Mouse (Mus musculus): ENCODE results near the gene Rfk. TPM values are rescaled to one million over a fixed set of nuclear protein-coding genes. Genes with fewer than 3 reads are reported as not detected.

Gene Rfk
- total and polyA plus RNA-seq, 3 experiments: 50.6 to 74.9 (median 73.6) TPM

GRCm38 (mm10) chr19:17400571-17400970 lies 6.7 kb downstream of the Rfk start:
- H3K79me2 ChIP-seq (replicated peaks; ENCODE audit: control insufficient read depth, insufficient read depth, low read length): no peaks in the 10 kb centered on the region
- H3K36me3 ChIP-seq (ENCODE audit: control insufficient read depth, insufficient read depth, low read length): peaks cover 21% of the 10 kb centered on the region
- H3K27ac ChIP-seq: no peak overlapping the region
- WGBS: 40% methylated on average over 4 of the region's 4 CpGs
- H3K9ac ChIP-seq (ENCODE audit: low read depth, low read length): no peak overlapping the region
- DNase-seq: no peak
- peaks cover 5% of the 10 kb centered on the region for H3K4me1 ChIP-seq (ENCODE audit: control insufficient read depth, insufficient read depth, low read length)
- H3K27me3 ChIP-seq (ENCODE audit: control insufficient read depth, insufficient read depth, low read length): no peaks in the 10 kb centered on the region
- H3K4me3 ChIP-seq: no peak overlapping the region
- intact Hi-C loops (cut with DNase I): no loop called here
- TF ChIP-seq EP300 (IDR thresholded peaks at IDR 0.05; ENCODE audit: insufficient read depth, low read depth, low read length) (no peak), CTCF (IDR thresholded peaks at IDR 0.05) (no peak), POLR2A (IDR thresholded peaks at IDR 0.05; ENCODE audit: insufficient read depth, low read depth, low read length) (no peak)

- Histone ChIP-seq H3K79me2 (replicated peaks; ENCODE audit: control insufficient read depth, insufficient read depth, low read length) (no peaks in the 10 kb centered on the region), H3K27ac (no peak overlapping the region), H3K36me3 (ENCODE audit: control insufficient read depth, insufficient read depth, low read length) (peaks cover 13% of the 10 kb centered on the region), H3K4me1 (ENCODE audit: control insufficient read depth, insufficient read depth, low read length) (0 out of 2 replicates have a peak, but pooled peaks cover 1% of the 10 kb centered on the region), H3K9ac (ENCODE audit: low read depth, low read length) (no peak overlapping the region), H3K4me3 (no peak overlapping the region), H3K27me3 (ENCODE audit: control insufficient read depth, insufficient read depth, low read length) (no peaks in the 10 kb centered on the region)
- 91% methylated on average over 4 of the region's 4 CpGs for WGBS
- TF ChIP-seq CTCF (IDR thresholded peaks at IDR 0.05) (no peak), EP300 (IDR thresholded peaks at IDR 0.05; ENCODE audit: insufficient read depth, low read depth, low read length) (no peak), POLR2A (IDR thresholded peaks at IDR 0.05; ENCODE audit: insufficient read depth, low read depth, low read length) (no peak)
- intact Hi-C loops (cut with DNase I): no loop called here
- DNase-seq: no peak
Observed at GRCm38 (mm10) chr19:17403175-17403574, 9.3 kb downstream of the Rfk start.

DNA sequence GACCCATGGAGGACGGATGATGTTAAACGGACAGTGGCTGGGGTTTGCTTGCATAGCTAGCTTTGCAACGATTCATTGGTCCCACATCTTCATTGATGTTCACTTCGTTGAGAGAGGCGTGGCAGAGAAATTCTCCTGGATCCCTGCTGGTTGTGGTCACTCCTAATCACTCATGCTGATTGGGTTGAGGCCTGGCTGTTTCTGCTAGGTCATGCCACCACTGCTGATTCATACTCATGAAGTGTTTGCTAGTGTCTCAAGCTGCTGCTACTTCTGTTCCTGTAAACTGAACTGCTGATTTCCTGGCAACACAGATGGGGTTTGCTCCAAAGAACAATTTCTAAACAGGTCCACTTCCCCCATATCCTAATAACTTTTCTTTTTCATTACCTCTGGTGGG lies 13.0 kb downstream of the Rfk start:
- WGBS: 92% methylated on average over 5 of the region's 5 CpGs
- intact Hi-C loops (cut with DNase I): no loop called here
- DNase-seq: no peak

GRCm38 (mm10) chr19:17408591-17408990 lies 14.7 kb downstream of the Rfk start:
- intact Hi-C loops (cut with DNase I): no loop called here
- no peak for DNase-seq
- TF ChIP-seq POLR2A (IDR thresholded peaks at IDR 0.05; ENCODE audit: insufficient read depth, low read depth, low read length): no peak
- TF ChIP-seq CTCF (IDR thresholded peaks at IDR 0.05): no peak
- no peak for TF ChIP-seq EP300 (IDR thresholded peaks at IDR 0.05; ENCODE audit: insufficient read depth, low read depth, low read length)
- Histone ChIP-seq H3K9ac (ENCODE audit: low read depth, low read length) (no peak overlapping the region), H3K36me3 (ENCODE audit: control insufficient read depth, insufficient read depth, low read length) (no peaks in the 10 kb centered on the region), H3K4me1 (ENCODE audit: control insufficient read depth, insufficient read depth, low read length) (no peaks in the 10 kb centered on the region), H3K79me2 (replicated peaks; ENCODE audit: control insufficient read depth, insufficient read depth, low read length) (no peaks in the 10 kb centered on the region), H3K4me3 (no peak overlapping the region), H3K27ac (no peak overlapping the region), H3K27me3 (ENCODE audit: control insufficient read depth, insufficient read depth, low read length) (no peaks in the 10 kb centered on the region)

More for the DNA sequence above, 13.0 kb downstream of the Rfk start:
- Histone ChIP-seq H3K27me3 (ENCODE audit: control insufficient read depth, insufficient read depth, low read length) (no peaks in the 10 kb centered on the region), H3K36me3 (ENCODE audit: control insufficient read depth, insufficient read depth, low read length) (no peaks in the 10 kb centered on the region), H3K9ac (ENCODE audit: low read depth, low read length) (no peak overlapping the region), H3K27ac (no peak overlapping the region), H3K4me1 (ENCODE audit: control insufficient read depth, insufficient read depth, low read length) (no peaks in the 10 kb centered on the region), H3K4me3 (no peak overlapping the region), H3K79me2 (replicated peaks; ENCODE audit: control insufficient read depth, insufficient read depth, low read length) (no peaks in the 10 kb centered on the region)
- no peak for TF ChIP-seq EP300 (IDR thresholded peaks at IDR 0.05; ENCODE audit: insufficient read depth, low read depth, low read length)
- no peak for TF ChIP-seq POLR2A (IDR thresholded peaks at IDR 0.05; ENCODE audit: insufficient read depth, low read depth, low read length)
- no peak for TF ChIP-seq CTCF (IDR thresholded peaks at IDR 0.05)

DNA sequence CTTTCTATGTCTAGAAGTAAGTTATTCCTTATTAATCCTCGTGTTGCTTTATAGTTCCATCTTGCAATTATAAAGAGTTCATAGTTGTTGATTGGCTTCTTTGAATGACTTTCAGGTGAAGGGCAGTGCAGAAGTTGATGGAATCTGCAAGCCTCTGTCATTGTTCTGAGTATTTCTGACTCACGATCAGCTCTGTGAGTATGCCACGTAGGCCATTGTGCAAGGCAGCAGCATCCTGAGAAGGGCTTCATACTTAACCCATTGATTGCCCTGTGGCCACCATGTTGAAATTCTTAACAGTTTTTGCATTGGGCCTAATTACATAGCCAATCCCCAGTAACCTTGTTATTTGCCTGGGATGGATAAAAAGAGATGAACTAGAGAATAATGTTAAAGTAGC lies 15.5 kb downstream of the Rfk start:
- TF ChIP-seq CTCF (IDR thresholded peaks at IDR 0.05): no peak
- TF ChIP-seq POLR2A (IDR thresholded peaks at IDR 0.05; ENCODE audit: insufficient read depth, low read depth, low read length): no peak
- no peak for TF ChIP-seq EP300 (IDR thresholded peaks at IDR 0.05; ENCODE audit: insufficient read depth, low read depth, low read length)
- no peaks in the 10 kb centered on the region for H3K4me1 ChIP-seq (ENCODE audit: control insufficient read depth, insufficient read depth, low read length)
- 47% methylated on average over 3 of the region's 3 CpGs for WGBS
- H3K36me3 ChIP-seq (ENCODE audit: control insufficient read depth, insufficient read depth, low read length): no peaks in the 10 kb centered on the region
- intact Hi-C loops (cut with DNase I): no loop called here
- no peak overlapping the region for H3K27ac ChIP-seq
- H3K79me2 ChIP-seq (replicated peaks; ENCODE audit: control insufficient read depth, insufficient read depth, low read length): no peaks in the 10 kb centered on the region
- no peaks in the 10 kb centered on the region for H3K27me3 ChIP-seq (ENCODE audit: control insufficient read depth, insufficient read depth, low read length)
- no peak overlapping the region for H3K4me3 ChIP-seq
- DNase-seq: no peak
- H3K9ac ChIP-seq (ENCODE audit: low read depth, low read length): no peak overlapping the region

DNA sequence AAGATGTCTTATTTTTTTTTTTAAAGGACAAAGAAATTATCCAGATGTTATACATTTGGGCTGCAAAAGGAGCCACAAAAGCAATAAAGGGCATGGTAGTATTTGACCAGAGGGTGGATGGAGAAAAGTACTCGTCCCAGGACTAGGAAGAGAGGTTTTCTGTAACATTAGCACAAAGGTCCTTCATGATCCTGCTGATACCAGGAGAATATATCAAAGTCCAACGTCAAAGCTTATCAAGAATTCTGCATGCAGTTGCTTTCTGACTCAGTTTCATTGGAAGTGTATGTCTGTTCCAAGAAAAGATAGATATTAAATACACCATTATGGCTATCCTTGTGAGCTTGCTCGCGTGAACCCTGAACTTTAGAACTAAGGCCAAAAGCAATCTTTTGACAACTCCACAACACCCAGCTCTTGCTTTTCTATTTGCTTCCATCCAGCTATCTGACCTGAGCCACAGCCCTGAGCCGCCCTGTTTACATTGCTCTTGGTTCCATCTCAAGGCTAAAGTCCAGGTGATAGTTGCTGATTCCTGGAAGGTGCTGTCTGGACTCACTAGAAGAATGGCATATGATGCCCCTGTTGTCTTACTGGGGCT lies 16.7 kb downstream of the Rfk start:
- WGBS: 80% methylated on average over 5 of the region's 5 CpGs
- H3K79me2 ChIP-seq (replicated peaks; ENCODE audit: control insufficient read depth, insufficient read depth, low read length): no peaks in the 10 kb centered on the region
- H3K9ac ChIP-seq (ENCODE audit: low read depth, low read length): no peak overlapping the region
- TF ChIP-seq EP300 (IDR thresholded peaks at IDR 0.05; ENCODE audit: insufficient read depth, low read depth, low read length) (no peak), POLR2A (IDR thresholded peaks at IDR 0.05; ENCODE audit: insufficient read depth, low read depth, low read length) (no peak)
- no peak overlapping the region for H3K4me3 ChIP-seq
- no peaks in the 10 kb centered on the region for H3K27me3 ChIP-seq (ENCODE audit: control insufficient read depth, insufficient read depth, low read length)
- intact Hi-C loops (cut with DNase I): no loop called here
- H3K36me3 ChIP-seq (ENCODE audit: control insufficient read depth, insufficient read depth, low read length): no peaks in the 10 kb centered on the region
- no peaks in the 10 kb centered on the region for H3K4me1 ChIP-seq (ENCODE audit: control insufficient read depth, insufficient read depth, low read length)
- DNase-seq: no peak
- no peak overlapping the region for H3K27ac ChIP-seq

Data from heart, adult 2 months (tissue).